Mouse (Mus musculus) liver, embryonic 18 days (tissue): ENCODE measurements around the gene Eif5a. TPM values are rescaled to one million over a fixed set of nuclear protein-coding genes. Genes with fewer than 3 reads are reported as not detected.

ENCODE experiments used
- polyA plus RNA-seq: library from polyadenylated mRNA; depleted of rRNA; stranded (reverse); fragments of >200 nt; gene quantifications from 2 replicates; pipeline ENCODE4 v1.2.3, GENCODE M21; 2012; rRNA removed

Eif5a gene
- polyA plus RNA-seq: 578 and 620 TPM in 2 replicates

DNA sequence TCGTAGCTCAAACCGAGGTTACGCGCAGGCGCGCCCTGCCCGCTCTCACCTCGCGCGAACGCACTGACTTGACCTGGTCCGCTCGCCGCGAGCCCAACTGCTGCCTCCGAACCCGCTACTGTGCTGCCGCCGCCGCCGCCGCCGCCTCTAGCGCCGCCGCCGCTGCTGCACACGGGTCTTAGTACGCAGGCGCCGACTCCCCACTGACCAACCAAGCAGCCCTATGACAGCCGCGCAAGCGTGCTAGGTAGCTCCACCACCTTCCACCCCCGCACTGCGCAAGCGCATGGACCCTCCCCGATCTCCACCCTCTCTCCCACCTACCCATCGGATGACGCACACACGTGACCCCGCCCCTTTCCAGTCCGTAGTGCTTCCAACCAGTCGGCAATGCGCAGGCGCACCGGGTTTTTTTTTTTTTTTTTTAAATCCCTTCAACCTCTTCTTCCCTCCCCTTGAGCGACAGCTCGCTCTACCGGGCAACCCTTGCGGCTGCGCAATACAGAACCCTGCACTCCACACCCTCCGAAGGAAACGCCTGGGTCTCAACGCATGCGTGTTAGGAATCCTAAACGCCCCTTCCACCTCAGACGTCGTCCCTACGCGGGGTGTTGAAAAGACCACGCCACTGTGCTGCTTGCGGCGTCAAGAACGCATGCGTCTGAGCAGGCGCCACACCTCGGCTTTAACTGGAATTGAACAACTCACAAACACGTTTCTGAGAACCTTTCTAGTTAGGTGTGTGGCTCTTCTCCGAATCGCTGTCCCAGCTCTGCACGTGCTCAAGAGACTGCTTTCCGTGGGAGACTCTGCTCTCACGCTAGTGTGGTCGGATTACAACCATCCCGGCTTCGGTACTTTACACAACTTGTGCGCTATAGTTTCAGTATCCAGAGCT lies at the start of gene Eif5a:
TSS of gene Eif5a (minus strand) at position 845 of the 898 bp plus-strand sequence.

GRCm38 (mm10) chr11:69964650-69965270 lies 43.0 kb upstream of the Eif5a start, which contains the start of gene Cldn7:
Cldn7 (plus strand) TSS chr11:69964779.

DNA sequence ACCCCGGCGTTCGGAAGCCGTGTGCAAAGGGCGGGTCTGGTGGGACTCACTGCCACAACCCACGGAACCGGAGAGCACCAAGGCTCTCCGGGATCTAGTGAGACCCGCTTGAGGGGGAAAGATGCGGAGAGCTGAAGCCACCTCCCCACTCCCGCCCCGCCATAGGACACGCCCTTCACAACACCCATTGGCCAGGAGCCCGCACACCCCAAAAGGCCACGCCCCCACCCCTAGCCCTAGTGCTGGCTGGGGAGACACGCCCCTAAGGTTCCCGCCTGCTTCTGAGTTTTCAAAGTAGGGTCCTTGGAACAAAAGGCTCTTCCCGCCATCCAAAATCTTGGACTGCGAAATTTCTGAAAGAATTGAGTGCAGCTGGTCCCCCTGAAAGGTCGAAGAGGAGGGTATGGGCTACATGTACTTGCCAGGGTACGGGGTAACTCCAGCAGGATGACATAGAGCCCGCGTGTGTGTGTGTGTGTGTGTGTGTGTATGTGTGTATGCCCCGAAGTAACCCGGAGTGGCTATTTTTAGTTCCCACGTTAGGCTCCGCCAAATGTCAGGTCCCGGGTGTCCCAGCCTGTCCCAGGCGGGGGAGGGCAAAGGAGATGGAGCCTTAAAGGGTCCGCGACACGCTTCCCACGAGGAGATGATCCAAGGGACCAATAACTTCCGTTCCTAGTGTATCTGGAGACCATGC lies 26.5 kb upstream of the Eif5a start, which contains the start of gene Slc2a4:
TSS of gene Slc2a4 (minus strand) at position 123 of the 697 bp plus-strand sequence.

GRCm38 (mm10) chr11:69935137-69935879 lies 13.6 kb upstream of the Eif5a start, which contains the start of gene Ybx2:
Ybx2 (plus strand) TSS chr11:69935796.

GRCm38 (mm10) chr11:69913554-69914371 lies 8.0 kb downstream of the Eif5a start, which contains the start of gene Gps2:
Gps2 (plus strand) TSS chr11:69913888.

DNA sequence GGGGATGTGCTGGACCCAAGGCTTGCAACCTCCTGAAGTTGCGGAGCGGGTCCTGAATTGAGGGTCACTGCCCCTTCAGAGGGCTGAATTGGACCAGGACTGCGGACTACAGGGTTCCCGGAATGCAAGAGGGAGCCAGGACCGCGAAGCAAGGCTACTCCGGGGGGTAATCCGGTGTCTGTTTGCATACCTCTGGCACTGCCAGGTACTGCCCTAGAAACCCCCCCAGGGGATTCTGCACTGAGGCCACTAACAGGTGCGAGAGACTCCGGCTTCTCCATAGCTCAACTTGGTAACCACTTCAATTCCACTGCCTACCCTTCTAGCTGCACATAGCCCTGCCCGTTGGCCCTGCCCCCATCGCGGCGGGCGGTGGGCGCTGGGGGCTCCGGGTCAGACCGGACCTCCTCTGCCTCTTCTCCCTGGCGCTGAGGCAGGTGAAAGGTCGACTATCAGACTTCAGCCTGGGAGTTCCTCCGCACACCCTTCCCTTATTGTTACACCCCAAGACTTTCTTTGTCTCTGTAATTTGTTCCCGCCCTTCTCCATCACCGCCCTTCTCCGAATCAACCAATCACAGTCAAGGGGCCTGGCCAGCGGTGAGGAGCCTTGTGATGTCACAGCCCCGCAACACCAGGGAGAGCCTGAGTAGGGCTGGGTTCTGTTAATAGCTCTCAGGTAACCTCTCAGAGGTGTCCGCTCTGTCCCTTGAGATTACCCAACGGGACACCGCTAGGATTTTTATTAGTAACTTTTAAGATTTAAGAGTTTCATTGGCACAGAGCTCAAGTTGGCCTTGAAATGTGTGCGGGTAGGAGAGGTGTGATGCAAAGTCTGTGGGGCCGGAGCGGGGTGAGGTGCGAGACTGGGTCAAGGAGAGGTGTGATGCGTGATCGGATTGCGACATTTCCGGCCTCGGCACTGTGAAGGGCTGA lies 21.0 kb downstream of the Eif5a start, which contains the start of the genes 2810408A11Rik and Neurl4:
TSS of gene 2810408A11Rik (minus strand) at position 517 of the 935 bp plus-strand sequence.
TSS of gene Neurl4 (plus strand) at position 602 of the 935 bp plus-strand sequence.

GRCm38 (mm10) chr11:69895291-69895690 lies 26.5 kb downstream of the Eif5a start, which contains the start of gene Acap1:
Acap1 (minus strand) TSS chr11:69895539.

GRCm38 (mm10) chr11:69880853-69881603 lies 40.7 kb downstream of the Eif5a start, which contains the start of gene Kctd11:
Kctd11 (minus strand) TSS chr11:69881406.

GRCm38 (mm10) chr11:69877878-69878277 lies 43.9 kb downstream of the Eif5a start, which contains the start of gene Tmem95:
Tmem95 (minus strand) TSS chr11:69878018.

Other genes starting within 250 kb of the Eif5a start
- 330 and 348 TPM in 2 replicates for gene Eif4a1, start 249.5 kb downstream of the Eif5a start, polyA plus RNA-seq
- gene Senp3, start 239.9 kb downstream of the Eif5a start, polyA plus RNA-seq: 37.6 and 40.5 TPM in 2 replicates
- 0.54 and 0.78 TPM in 2 replicates for gene Tnfsf13, start 236.2 kb downstream of the Eif5a start, polyA plus RNA-seq
- gene Tnfsf12, start 226.1 kb downstream of the Eif5a start, polyA plus RNA-seq: 4.4 and 4.8 TPM in 2 replicates
- gene Tnfsfm13, start 225.9 kb downstream of the Eif5a start, polyA plus RNA-seq: 0.96 and 1.1 TPM in 2 replicates
- 5.5 and 8.0 TPM in 2 replicates for gene Polr2a, start 163.3 kb downstream of the Eif5a start, polyA plus RNA-seq
- gene Slc35g3, start 160.0 kb downstream of the Eif5a start, polyA plus RNA-seq: 0.02 TPM in 1 of 2 replicates, not detected in the other
- 2.3 and 2.8 TPM in 2 replicates for gene Zbtb4, start 156.0 kb downstream of the Eif5a start, polyA plus RNA-seq
- 1.3 and 1.6 TPM in 2 replicates for gene Chrnb1, start 126.0 kb downstream of the Eif5a start, polyA plus RNA-seq
- gene Fgf11, start 120.1 kb downstream of the Eif5a start, polyA plus RNA-seq: 0.43 and 0.58 TPM in 2 replicates
- 1.2 and 1.6 TPM in 2 replicates for gene Tmem102, start 116.3 kb downstream of the Eif5a start, polyA plus RNA-seq
- gene Gm39566, start 106.7 kb downstream of the Eif5a start, polyA plus RNA-seq: not detected in 2 replicates
- gene Spem2, start 103.5 kb downstream of the Eif5a start, polyA plus RNA-seq: not detected in 2 replicates
- not detected in 2 replicates for gene Spem1, start 99.8 kb downstream of the Eif5a start, polyA plus RNA-seq
- gene Nlgn2, start 84.2 kb downstream of the Eif5a start, polyA plus RNA-seq: 2.2 and 3.1 TPM in 2 replicates
- gene Tmem256, start 83.4 kb downstream of the Eif5a start, polyA plus RNA-seq: 227 and 300 TPM in 2 replicates
- gene Plscr3, start 75.6 kb downstream of the Eif5a start, polyA plus RNA-seq: 19.8 and 22.6 TPM in 2 replicates
- 0.49 and 0.73 TPM in 2 replicates for gene Tnk1, start 63.2 kb downstream of the Eif5a start, polyA plus RNA-seq
- not detected in 2 replicates for gene Tmem95, start 43.9 kb downstream of the Eif5a start, polyA plus RNA-seq
- gene Kctd11, start 40.6 kb downstream of the Eif5a start, polyA plus RNA-seq: 1.2 TPM in 2 replicates
- 7.9 and 10.7 TPM in 2 replicates for gene Acap1, start 26.4 kb downstream of the Eif5a start, polyA plus RNA-seq
- 0.36 and 0.38 TPM in 2 replicates for gene 2810408A11Rik, start 21.0 kb downstream of the Eif5a start, polyA plus RNA-seq
- 11.4 and 13.4 TPM in 2 replicates for gene Neurl4, start 20.9 kb downstream of the Eif5a start, polyA plus RNA-seq
- 43.2 and 45.2 TPM in 2 replicates for gene Gps2, start 8.1 kb downstream of the Eif5a start, polyA plus RNA-seq
- 0.08 and 0.42 TPM in 2 replicates for gene Ybx2, start 13.8 kb upstream of the Eif5a start, polyA plus RNA-seq
- gene Slc2a4, start 26.2 kb upstream of the Eif5a start, polyA plus RNA-seq: 8.7 and 9.0 TPM in 2 replicates
- gene Cldn7, start 42.8 kb upstream of the Eif5a start, polyA plus RNA-seq: 3.2 and 4.8 TPM in 2 replicates
- 23.5 and 24.9 TPM in 2 replicates for gene Ctdnep1, start 59.2 kb upstream of the Eif5a start, polyA plus RNA-seq
- gene Elp5, start 60.6 kb upstream of the Eif5a start, polyA plus RNA-seq: 34.3 and 36.0 TPM in 2 replicates
- gene Gabarap, start 69.2 kb upstream of the Eif5a start, polyA plus RNA-seq: 191 and 207 TPM in 2 replicates
- 15.0 and 15.6 TPM in 2 replicates for gene Phf23, start 73.8 kb upstream of the Eif5a start, polyA plus RNA-seq
- gene Dvl2, start 78.6 kb upstream of the Eif5a start, polyA plus RNA-seq: 4.2 and 4.6 TPM in 2 replicates
- 164 and 167 TPM in 2 replicates for gene Acadvl, start 93.5 kb upstream of the Eif5a start, polyA plus RNA-seq
- gene Dlg4, start 95.0 kb upstream of the Eif5a start, polyA plus RNA-seq: 1.6 and 2.3 TPM in 2 replicates
- 170 and 192 TPM in 2 replicates for gene Asgr1, start 132.1 kb upstream of the Eif5a start, polyA plus RNA-seq
- gene Asgr2, start 170.7 kb upstream of the Eif5a start, polyA plus RNA-seq: 46.4 and 50.4 TPM in 2 replicates
- gene Mgl2, start 208.4 kb upstream of the Eif5a start, polyA plus RNA-seq: 1.3 and 1.7 TPM in 2 replicates
- gene Clec10a, start 234.2 kb upstream of the Eif5a start, polyA plus RNA-seq: 0.45 and 0.84 TPM in 2 replicates